Mouse (Mus musculus): ENCODE data around the gene Trpv3.
A peak's percentile ranks its signal among the peaks of the same experiment; 100 is the strongest.

Trpv3 gene

DNA sequence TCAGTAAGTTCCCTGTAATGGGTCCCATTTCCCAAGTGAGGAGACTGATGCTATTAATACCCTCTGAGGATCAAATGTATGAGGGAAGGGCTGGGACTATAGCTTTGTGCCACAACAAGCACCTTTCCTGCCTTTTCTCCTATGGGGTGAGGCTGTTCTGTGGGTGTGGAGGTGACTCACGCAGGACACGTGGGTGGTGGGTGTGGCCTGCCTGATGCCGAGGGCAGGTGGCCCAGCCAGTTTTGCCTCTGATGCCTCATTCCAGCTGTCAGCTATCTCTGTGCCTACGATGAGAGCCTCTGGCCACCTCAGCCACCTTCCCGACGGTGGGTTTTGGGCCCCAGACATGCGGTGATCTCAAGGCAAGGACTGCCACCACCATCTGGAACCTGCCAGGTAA lies at the start of gene Trpv3:
TSS of gene Trpv3 (plus strand) at position 122 of the 400 bp plus-strand sequence.
- no peak for DNase-seq

DNA sequence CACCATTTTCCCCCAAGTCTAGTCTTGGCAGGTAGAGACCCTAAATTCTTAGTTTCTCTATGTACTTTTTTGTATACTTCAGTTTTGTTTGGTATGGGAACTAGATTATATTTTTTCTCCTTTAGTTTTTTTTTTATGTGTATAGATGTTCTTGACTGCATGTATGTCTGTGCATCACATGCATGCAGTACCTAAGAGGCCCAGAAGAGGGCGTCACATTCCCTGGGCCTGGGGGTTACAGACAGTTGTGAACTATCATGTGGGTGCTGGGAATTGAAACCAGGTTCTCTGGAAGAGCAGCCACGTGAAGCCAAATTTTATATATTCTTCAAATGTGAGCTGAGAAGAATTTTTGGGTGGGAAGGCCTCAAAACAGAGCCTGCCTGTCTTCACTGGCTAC lies 47.5 kb upstream of the Trpv3 start:
- DNase-seq: no peak

DNA sequence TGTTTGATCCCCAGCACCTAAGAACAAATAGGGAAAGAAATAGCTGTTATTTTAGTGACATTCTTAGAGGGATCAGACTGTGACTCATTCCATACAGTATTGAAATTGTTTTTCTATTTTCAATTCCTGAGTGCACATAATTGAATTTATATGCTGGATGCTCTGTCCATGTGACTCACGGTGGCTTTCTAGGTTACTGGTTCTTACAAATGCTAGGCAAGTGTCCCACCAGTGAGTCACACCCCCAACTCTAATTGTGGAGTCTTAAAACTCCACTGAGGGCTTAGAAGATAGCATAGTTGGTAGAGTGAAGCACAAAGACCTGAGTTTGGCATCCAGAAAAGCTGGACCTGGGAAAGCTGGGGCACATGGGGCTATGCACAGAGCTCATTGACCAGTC lies 46.5 kb upstream of the Trpv3 start:
- DNase-seq: no peak

DNA sequence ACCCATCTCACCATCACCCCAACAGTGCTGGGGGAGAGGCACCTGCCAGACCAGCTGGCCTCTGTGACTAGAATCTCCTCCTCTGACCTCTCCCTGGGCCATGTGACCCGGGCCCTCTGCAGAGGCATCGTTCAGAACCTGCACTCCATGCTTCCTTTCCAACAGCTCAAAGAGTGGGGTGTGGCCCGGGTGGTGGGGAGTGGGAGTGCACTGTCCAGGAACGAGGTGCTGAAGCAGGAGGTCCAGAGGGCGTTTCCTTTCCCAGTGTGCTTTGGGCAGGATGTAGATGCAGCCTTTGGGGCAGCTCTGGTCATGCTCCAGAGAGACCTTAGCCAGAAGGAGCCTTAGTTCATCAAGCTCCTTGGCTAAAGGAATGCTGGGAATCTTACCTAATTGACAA lies 44.3 kb upstream of the Trpv3 start:
- DNase-seq: no peak

DNA sequence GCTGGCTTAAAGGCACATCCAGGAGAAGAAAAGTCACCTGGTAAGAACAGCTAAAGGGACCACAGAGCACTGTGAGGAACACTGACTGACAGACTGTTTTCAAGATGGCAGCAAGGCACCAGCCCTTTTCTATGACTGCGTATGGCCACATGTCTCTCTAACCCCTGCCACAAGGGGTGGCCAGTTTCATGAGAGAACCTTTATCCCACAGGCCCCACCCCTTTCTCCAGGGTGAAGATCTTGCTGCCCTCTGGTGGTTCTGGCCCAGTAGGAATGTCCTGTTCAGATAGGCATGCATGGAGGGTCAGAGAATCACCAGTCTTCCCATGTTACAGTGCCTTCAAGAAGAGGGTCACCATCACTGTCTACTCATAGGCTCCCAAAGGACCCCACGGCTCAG lies 43.2 kb upstream of the Trpv3 start:
- DNase-seq: no peak

DNA sequence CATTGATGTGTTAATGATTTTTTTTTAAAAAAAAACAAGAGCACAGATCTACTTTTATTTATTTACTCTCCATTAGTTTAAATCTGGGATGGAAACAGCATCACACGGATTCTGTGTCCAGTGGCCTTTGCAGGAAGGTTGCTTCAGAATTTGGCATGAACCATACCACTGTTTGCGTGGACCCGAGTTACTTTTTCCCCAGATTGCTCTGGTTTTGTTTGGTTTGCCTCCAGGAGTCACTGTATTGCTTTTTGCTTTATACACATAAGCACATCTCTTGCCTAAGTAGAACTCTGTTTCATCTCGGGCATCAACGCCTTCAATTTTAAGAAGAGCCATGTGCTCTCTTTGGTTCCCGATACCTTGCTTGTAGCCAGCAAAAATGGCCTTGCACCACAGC lies 41.3 kb upstream of the Trpv3 start:
- no peak for DNase-seq

DNA sequence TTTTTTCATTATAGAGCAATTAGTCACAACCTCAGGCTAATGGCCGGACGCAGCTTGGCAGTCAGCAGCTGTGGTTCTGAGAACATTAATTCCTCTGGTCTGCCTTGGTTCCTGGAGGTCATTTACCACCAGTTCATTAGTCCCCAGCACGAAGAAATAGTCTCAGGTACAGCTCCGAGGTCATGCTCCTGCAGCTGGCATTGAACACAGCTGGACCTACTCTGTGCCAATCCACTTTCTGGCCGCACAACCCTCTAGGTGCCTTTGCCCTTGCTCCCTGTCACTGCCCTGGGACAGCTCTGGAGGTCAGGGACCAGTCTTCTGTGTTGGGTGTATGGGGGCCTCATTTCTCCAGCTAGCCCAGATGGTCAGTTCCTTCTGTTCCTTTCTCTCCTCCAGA lies 38.3 kb upstream of the Trpv3 start:
- no peak for DNase-seq

DNA sequence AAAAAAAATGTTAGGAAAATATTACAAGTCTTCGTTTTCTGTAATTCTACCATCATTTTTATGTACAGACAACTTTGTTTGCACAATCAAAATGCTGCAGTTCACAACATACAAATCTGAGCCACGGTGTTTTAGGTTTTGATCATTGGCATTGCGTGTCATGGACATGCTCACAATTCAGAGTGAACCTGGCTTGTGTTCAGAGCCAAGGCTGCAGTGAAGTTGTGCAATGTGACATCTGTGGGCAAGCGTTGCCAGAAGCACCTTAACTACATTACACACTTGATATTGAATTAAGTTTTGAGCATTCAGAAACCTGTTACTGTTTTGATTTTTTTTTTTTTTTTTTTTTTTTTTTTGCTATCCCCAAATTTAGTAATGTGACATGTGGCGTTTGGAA lies 37.1 kb upstream of the Trpv3 start:
- DNase-seq: no peak

DNA sequence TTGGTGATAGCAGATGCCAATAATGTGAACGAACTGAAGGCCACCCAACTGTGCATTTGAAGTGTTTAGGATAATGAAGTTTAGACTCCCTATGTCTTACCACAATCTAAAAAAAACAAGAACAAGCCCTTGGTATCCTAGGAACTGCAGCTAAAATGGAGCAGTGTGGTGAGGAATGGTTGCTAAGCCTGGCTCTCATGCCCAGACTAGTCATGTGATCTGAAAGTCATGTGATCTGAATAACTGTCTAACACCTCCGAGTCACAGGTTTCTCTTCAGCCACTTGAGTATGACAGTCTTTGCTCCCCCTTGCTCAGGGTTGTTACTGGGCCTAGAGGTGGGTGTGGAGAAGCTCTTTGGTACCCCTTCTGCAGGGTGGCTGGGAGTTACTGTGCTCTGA lies 34.7 kb upstream of the Trpv3 start:
- DNase-seq: no peak

DNA sequence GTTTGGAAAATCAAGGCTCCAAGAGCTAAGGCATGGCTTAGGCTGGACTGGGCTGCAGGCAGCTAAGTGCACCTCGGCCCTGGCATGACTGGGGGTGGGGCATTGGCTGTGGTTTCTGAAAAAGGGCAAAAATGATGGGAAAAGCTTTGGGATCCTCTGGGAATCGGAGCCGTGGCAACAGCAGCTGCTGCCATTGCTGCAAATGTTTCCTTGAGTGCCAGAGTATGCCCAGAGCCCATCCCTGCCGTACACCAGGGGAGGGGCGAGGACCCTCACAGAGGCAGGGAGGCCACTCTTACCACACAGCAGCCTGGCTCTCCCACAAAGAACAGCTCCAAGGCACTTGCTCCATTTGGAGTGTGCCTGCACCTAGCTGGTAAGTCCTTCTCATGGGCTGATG lies 33.2 kb upstream of the Trpv3 start, which contains the start of gene Trpv1:
TSS of gene Trpv1 (plus strand) at position 301 of the 400 bp plus-strand sequence.
- DNase-seq: no peak

DNA sequence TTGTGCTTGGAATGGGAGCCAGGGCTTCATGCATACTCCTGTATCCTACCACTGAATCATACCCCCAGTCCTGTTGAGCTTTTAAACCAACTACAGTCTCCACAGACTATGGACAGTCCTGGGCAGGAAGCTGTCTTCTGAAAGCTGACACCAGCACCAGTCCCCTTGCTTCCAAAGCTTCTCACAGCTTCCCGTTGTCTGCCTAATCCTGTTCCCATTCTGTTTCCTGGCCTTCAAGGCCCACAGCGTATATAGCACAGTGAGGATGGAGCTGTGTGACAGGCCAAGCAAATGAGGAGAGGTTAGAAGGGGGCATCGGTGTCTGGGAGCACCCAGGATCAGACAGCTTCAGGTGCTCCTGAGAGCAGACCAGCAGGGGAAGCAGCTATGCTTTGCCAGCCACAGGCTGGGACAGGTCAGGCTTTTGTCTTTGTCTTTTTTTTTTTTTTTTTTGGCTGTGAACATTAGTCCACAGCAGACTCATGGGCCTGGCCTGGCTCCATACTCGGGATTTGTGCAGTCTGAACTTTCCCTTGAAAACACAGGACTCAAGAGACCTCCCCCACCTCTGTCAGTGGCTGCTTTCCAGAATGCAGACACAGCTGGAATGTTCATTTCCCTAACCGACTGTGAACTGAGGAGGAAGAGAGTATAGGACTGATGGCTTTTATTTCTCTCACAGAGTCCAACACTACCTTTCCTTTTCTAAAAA lies 31.0 kb upstream of the Trpv3 start:
- DNase-seq: no peak

DNA sequence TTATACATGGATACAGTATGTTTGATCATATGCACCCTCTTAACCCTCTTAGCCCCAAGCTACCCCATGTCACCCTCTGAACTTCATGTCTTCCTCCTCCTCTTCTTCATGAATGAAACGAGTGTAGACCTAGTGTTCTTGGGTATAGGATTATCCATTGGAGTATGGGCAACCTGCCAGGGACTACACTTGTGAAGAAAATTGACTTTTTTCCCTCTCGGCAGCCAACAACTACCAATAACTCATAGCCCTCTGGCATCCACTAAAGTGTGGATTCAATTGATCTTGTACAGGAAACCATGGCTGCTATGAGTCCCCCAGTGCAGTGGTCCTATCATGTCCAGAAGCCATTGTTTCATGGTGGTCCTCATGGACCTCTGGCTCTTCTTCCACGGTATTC lies 30.5 kb upstream of the Trpv3 start:
- DNase-seq: no peak

DNA sequence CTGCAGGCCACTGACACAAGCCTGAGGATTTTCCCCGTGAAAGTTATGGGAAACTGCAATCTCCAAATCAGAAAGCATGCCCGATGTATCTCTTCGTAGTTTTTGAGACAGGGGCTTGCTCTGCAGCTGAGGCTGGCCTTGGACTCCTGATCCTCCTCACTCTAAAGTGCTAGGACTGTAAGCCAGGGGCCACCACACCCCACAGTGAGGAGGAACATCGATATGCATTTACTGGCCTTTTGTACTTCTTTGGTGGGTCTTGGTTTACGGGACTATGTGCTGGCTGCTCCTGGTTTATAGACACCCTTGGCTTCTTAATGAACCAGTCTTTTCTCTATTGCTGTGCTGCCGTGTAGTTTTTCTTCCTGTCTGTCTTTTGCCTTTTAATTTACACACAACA lies 25.0 kb upstream of the Trpv3 start:
- no peak for DNase-seq

DNA sequence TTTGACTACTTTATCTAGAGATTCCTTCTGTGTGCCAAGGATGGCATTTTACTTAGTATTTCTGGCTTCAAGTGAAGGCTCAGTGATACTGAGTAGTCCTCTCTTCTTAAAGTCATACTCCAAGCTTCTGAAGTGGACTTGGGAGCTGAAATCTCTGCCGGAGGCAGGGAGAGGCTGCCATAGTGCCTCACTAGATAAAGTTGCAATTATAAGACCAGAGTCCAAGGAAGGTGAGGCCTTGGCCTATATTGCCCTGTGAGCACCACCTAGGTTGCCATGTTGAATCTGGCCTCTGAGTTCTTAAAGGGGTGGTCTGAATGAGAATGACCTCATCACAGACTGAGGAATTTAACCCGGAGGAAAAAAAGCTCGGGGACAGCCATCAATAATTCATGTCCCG lies 24.4 kb upstream of the Trpv3 start:
- DNase-seq: no peak

DNA sequence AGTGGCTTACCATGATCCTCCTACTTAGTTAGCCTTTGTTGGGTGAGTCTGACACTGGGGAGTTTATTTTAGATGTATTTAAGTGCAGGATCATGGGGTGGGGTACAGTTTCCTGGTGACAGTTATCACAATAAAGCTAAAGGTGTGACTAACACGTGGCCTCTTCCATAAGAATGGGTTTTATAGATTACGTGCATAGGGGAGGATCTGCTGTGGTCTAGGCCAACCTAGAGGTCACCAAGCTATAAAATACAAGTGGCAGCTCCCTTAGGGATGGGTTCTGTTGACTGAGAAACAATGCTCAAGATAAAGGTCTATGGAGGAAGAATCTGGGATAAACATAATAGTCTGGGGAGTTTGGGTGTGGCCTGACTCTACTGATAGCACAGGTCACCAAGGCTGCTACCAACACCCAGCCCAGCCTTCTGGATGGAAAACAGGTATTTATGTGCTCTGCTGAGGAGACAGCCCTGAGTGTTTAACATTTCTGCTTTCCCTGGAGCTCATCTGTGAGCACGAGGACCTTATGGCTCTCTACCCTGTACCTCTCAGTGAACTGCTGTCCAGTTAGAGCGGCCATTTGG lies 9.7 kb upstream of the Trpv3 start:
- no peak for DNase-seq

DNA sequence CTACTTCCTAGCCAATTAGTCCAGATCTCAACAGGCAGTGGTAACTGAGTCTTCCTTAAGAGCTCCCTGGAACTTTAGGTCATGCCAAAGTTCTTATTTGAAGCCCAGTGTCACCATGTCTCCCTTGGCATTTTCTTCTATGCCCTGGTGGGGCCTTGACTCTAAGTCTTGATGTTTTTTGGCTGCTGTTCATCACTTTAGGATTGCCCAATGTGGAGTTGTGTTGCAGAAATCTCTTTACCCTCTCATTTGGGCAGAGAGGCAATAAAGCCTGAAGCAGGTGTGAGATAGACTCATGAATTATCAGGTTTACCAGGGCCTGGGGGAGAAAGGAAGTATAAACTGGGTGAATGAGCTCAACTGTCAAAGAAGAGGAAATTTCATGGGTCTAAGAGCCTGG lies 8.5 kb upstream of the Trpv3 start:
- DNase-seq: no peak

DNA sequence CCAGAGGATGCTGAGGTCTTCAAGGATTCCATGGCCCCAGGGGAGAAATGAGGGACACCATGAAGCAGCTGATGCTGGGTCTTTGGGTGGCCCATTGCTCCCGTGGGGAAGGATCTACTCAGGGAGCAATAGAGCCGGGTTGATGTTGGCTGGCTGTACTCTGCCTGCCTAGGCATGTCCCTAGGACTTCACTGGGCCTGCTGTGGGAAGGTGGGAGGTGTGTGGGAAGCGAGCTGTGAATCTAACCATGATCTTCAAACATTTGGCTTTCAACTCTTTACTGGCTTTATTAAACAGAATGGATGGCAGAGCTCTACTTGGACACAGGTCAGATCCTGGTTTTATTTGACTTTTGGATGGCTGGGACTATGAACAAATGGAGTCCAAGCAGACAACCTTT lies 6.7 kb upstream of the Trpv3 start:
- no peak for DNase-seq

DNA sequence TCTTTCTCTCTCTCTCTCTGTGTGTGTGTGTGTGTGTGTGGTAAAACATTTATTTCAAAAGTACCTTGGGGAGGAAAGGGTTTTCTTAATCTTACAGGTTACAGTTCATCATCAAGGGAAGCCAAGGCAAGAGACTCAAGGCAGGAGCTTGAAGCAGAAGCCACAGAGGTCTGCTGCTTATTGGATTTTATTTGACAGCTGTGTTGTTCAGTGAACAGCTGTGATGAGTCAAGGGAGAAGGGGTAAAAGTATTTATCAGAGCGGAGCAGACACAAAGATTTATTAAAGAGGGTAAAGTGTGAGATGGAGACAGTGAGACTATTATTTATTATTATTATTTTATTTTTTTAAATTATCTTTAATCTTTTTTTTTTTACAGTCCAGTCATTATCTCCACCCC lies 5.8 kb upstream of the Trpv3 start:
- DNase-seq: no peak

DNA sequence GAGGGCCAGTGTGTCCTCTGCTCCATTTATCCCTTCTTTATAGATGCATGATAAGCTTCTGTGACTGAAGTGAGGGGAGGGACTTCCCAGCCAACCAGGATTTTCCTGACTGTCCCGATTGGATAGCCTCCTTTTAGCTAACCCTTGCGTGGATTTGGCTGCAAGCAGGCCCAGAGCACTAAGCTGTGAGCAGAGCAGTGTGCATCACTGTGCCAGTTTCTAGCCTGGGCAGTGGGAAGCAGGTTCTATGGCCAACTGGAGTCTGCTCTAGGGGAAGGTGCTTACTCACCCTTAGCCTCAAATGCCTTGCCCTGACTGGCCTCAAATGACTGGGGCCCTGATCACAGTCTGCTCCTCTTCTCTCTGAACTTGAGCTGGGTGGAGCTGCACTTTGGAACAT lies 7.6 kb downstream of the Trpv3 start:
- no peak for DNase-seq

DNA sequence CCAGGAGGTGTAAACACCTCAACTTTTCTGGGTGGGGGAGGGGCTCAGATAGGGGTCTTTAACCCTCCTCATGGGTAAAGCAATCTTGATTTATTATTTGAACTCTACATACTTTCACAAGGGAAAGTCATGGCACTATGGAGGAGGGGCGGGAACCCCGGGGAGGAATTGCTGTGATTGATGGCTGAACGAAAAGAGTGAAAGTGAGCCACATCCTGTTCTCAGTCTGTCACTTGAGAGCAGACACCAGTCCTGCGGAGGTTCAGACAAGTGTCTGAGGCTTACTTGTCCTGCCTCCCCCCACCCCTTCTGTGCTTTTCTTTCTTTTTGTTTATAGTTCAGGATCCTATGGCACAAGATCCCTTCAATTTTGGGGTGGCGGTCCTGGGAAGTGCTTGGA lies 13.5 kb downstream of the Trpv3 start:
- no peak for DNase-seq

DNA sequence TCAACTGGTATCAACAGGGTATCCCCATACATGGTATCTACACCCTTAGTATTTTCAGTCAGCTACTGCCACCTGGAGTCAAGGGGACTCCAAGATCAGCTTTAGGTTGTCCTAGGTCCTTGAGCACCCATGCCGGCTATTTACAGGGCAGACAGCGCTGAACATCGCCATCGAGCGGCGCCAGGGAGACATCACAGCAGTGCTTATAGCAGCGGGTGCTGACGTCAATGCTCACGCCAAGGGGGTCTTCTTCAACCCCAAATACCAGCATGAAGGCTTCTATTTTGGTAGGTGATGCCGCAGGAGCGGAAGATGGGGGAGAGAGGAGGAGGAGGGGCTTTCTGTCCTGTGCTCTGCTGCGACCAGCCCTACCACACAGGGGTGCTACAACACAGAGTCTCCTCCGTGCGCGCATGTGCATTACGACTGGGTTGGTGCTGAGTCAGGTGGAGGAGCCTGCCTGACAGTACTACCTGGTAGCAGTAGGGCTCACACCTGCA lies 14.4 kb downstream of the Trpv3 start:
- peak; percentile 57 to 63 for DNase-seq

DNA sequence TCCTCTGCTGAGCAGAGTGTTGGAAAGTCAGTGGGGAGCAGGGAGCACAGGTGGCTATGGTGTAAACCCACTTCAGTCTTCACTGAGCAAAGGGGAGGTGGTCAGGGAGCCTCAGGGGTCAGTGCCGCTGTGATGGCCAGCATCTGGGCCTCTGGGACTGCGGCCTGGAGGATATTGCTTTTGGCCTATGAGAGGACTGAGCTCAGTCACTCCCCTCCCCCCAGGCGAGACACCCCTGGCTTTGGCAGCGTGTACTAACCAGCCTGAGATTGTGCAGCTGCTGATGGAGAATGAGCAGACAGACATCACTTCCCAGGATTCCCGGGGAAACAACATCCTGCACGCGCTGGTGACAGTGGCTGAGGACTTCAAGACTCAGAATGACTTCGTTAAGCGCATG lies 16.2 kb downstream of the Trpv3 start:
- no peak for DNase-seq

DNA sequence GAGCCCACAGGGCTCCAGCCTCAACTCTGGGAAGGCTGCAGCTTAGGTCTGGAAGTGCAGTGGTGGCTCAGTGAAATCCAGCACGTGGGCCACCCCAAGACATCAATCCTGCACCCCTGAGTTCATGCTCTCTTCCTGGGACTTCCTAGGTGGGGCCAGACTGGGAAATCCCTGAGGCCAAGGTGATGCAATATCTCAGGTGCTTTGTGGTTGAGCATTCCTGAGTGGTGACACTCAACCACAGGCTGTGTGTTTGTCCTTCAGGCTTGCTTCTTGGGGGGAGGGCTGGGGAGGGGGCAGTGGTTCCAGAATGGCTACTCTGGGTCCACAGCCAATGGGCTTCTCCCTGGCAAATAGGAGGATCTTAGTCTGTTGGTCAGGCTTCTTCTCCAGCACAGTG lies 16.7 kb downstream of the Trpv3 start:
- DNase-seq: no peak

DNA sequence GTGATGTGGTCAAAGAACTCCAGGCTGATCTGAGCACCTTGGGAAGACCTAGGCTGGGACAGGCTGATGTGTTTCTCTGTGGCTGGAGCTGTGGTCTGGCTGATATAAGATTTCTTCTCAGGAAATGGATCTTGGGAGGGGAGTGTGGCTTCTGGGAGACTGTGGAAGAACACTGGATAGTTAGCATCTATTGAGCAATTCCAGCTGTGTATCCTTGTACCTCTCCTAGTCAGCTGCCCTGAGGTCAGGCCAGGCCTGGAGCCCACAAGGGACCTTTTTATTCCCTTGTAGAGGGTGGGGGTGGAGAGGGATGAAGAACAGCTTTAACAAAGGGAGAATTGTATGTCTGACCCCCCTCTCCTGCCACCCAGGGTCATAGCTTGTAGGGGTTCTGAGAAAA lies 17.2 kb downstream of the Trpv3 start:
- DNase-seq: no peak

DNA sequence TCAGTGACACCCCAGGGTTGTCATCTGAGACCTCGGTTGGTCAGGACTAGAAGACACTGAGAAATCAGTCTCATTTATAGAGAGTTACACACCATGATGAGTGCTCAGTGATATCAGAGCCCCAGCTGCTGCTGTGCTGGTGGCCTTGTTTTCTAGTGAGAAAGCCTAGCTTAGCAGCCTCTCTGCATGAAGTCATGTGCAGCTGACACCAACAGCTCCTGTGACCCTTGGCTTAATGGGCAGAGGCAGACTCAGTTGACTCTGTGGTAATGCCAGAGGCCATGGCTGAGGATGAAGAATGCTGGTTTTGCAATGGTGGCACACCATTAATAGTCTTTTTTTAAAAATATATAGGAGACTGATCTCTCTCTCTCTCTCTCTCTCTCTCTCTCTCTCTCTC lies 22.4 kb downstream of the Trpv3 start:
- DNase-seq: no peak

Measured in cerebellum, postnatal 36 days (tissue).